Mouse (Mus musculus) heart, adult 2 months (tissue): ENCODE results near the gene Pdcd7.

ENCODE experiments used
- CTCF ChIP-seq: fragments of 200-600 bp; IDR thresholded peaks from 2 replicates; pipeline ENCODE4 v1.8.1; 2022; ENCODE audit warnings: antibody characterized with exemption, mild to moderate bottlenecking, moderate library complexity
- EP300 ChIP-seq: fragments of 200-500 bp; IDR thresholded peaks from 2 replicates; pipeline ENCODE4 v1.6.1; 2011; ENCODE audit warnings: low read depth, low read length, control low read depth; ENCODE audit not compliant: insufficient read depth
- POLR2A ChIP-seq: fragments of 200-500 bp; IDR thresholded peaks from 2 replicates; pipeline ENCODE4 v1.6.1; 2011; ENCODE audit warnings: mild to moderate bottlenecking, low read depth, low read length, control low read depth; ENCODE audit not compliant: insufficient read depth

GRCm38 (mm10) chr9:65356971-65357370 lies 11.1 kb downstream of the Pdcd7 start:
- no peak for TF ChIP-seq CTCF
- TF ChIP-seq POLR2A = no peak
- no peak for TF ChIP-seq EP300
